Mouse (Mus musculus): ENCODE measurements around the gene Adgre4.

GRCm38 (mm10) chr17:55813642-55814041 lies 63.9 kb downstream of the Adgre4 start:
- TF ChIP-seq POLR2A (IDR thresholded peaks at IDR 0.05; ENCODE audit: control insufficient read depth, low read depth, low read length): no peak
- TF ChIP-seq CTCF (IDR thresholded peaks at IDR 0.05; ENCODE audit: control insufficient read depth, insufficient read depth, insufficient replicate concordance, low read depth, low read length): no peak

All from testis, adult 2 months (tissue).